25 mouse cellular contexts compared by ENCODE assay signal in genomic region chr17:24481027-24481815, GRCm38 (mm10). TPM values are rescaled to one million over a fixed set of nuclear protein-coding genes. Genes with fewer than 3 reads are reported as not detected.
DNase-seq lines count a peak whose midpoint lies in the region; ATAC-seq lines count a peak whose summit lies in the region.
"Had no signal": no experiment of that assay in that cellular context is flagged by ENCODE, and none has a peak within 500 bp of the region (broad histone marks: within the 10 kb centered on the region; RNA-seq: fewer than 3 reads in every experiment).

No protein-coding gene starts in this region.

- peaks cover 12% of the 10 kb centered on the region for H3K36me3 ChIP-seq in midbrain, embryonic 13.5 days
- peaks cover 19% of the 10 kb centered on the region for H3K36me3 ChIP-seq in midbrain, embryonic 10.5 days

- no peak overlapping the region for H3K4me2 ChIP-seq in midbrain, embryonic 13.5 days (replicated peaks)
- H3K4me2 ChIP-seq: forebrain, embryonic 13.5 days; heart, embryonic 13.5 days; hindbrain, embryonic 14.5 days had no signal

- no peak for ATAC-seq in midbrain, embryonic 13.5 days
- ATAC-seq: forebrain, embryonic 13.5 days; forebrain, embryonic 16.5 days; hindbrain, postnatal 0 days; inflammation-experienced regulatory T-cells, adult 6 months had no signal

- peaks cover 23% of the 10 kb centered on the region for H3K4me1 ChIP-seq in midbrain, embryonic 13.5 days (replicated peaks)
- peaks cover 31% of the 10 kb centered on the region for H3K4me1 ChIP-seq in midbrain, embryonic 10.5 days

- peak; percentile 50 for DNase-seq in adrenal gland, adult 2 months
- DNase-seq in adrenal gland, postnatal 14 days = no peak
- no peak for DNase-seq in midbrain, embryonic 10.5 days (ENCODE audit: low spot score)
- DNase-seq in R1 (ENCODE audit: low read depth, low spot score) = peak; percentile 46
- no peak for DNase-seq in natural killer cell, adult 2 months (ENCODE audit: low spot score in 2 of 2)
- DNase-seq in thymus, postnatal 10 days (ENCODE audit: low spot score in 2 of 2) = no peak
- DNase-seq: adrenal gland, adult 8-10 months; cerebellum, adult 18-20 months; cerebellum, adult 9-10 months; cerebellum, postnatal 14 days; gastrocnemius, postnatal 10 days; gastrocnemius, postnatal 36 days; heart, adult 2 months; heart, postnatal 14 days; heart, postnatal 4 days had no signal

- 94% methylated on average over 20 of the region's 20 CpGs for WGBS in midbrain, embryonic 13.5 days
- 94% methylated on average over 20 of the region's 20 CpGs for WGBS in midbrain, embryonic 10.5 days

- no peak overlapping the region for H3K4me3 ChIP-seq in midbrain, embryonic 13.5 days (replicated peaks)
- no peak overlapping the region for H3K4me3 ChIP-seq in midbrain, embryonic 10.5 days
- H3K4me3 ChIP-seq: forebrain, embryonic 10.5 days; forebrain, embryonic 13.5 days; heart, adult 2 months; heart, embryonic 13.5 days had no signal

- no peaks in the 10 kb centered on the region for H3K9me3 ChIP-seq in midbrain, embryonic 13.5 days
- no peaks in the 10 kb centered on the region for H3K9me3 ChIP-seq in midbrain, embryonic 10.5 days (replicated peaks)
- H3K9me3 ChIP-seq: forebrain, embryonic 10.5 days; forebrain, embryonic 13.5 days; heart, embryonic 13.5 days had no signal

- H3K27me3 ChIP-seq in midbrain, embryonic 13.5 days = no peaks in the 10 kb centered on the region
- no peaks in the 10 kb centered on the region for H3K27me3 ChIP-seq in midbrain, embryonic 10.5 days (ENCODE audit: low read depth, poor library complexity, severe bottlenecking)
- H3K27me3 ChIP-seq: forebrain, embryonic 13.5 days had no signal

- no peak overlapping the region for H3K27ac ChIP-seq in midbrain, embryonic 13.5 days
- H3K27ac ChIP-seq in midbrain, embryonic 10.5 days (replicated peaks) = no peak overlapping the region
- H3K27ac ChIP-seq: forebrain, embryonic 10.5 days; forebrain, embryonic 13.5 days; heart, adult 2 months; heart, embryonic 13.5 days; hindbrain, embryonic 14.5 days; hindbrain, postnatal 0 days had no signal

- H3K9ac ChIP-seq in midbrain, embryonic 13.5 days (replicated peaks) = 0 out of 2 replicates have a peak overlapping the region, but pooled peaks have one; percentile 6
- H3K9ac ChIP-seq: forebrain, embryonic 13.5 days; heart, embryonic 13.5 days; hindbrain, embryonic 14.5 days had no signal

RNA-seq across cellular contexts. Expression of gene Mlst8, which starts 2.3 kb away (rescaled TPM):
- 10 to 100 TPM; 25.6 to 26.0 TPM for total RNA-seq in adrenal gland, adult 2 months (2021)
- polyA plus RNA-seq in adrenal gland, adult 2 months (2012; rRNA removed) = 44.5 and 61.7 TPM in 2 replicates
- total RNA-seq in adrenal gland, postnatal 14 days (2021) = 19.5 and 23.3 TPM in 2 replicates
- polyA plus RNA-seq in midbrain, embryonic 13.5 days (2015; fragmentation: Nextera tagmentation; extraction: Ambion mirVana) = 38.6 and 41.4 TPM in 2 replicates
- 40.2 and 40.9 TPM in 2 replicates for polyA plus RNA-seq in midbrain, embryonic 10.5 days (2016; fragmentation: Nextera tagmentation; extraction: Ambion mirVana)

RNA-seq across cellular contexts. Expression of gene Caskin1, which starts 7.2 kb away (rescaled TPM):
- 10 to 100 TPM; 19.4 to 28.7 TPM for total RNA-seq in adrenal gland, adult 2 months (2021)
- polyA plus RNA-seq in adrenal gland, adult 2 months (2012; rRNA removed) = 47.0 and 47.7 TPM in 2 replicates
- total RNA-seq in adrenal gland, postnatal 14 days (2021) = 14.8 and 16.1 TPM in 2 replicates
- polyA plus RNA-seq in midbrain, embryonic 13.5 days (2015; fragmentation: Nextera tagmentation; extraction: Ambion mirVana) = 24.7 and 29.1 TPM in 2 replicates
- polyA plus RNA-seq in midbrain, embryonic 10.5 days (2016; fragmentation: Nextera tagmentation; extraction: Ambion mirVana) = 6.7 and 8.5 TPM in 2 replicates
- total RNA-seq: granulocyte monocyte progenitor cell, adult 5-6 weeks had no signal

RNA-seq across cellular contexts. Expression of gene Bricd5, which starts 7.5 kb away (rescaled TPM):
- under 1 TPM; 0.38 to 0.69 TPM for total RNA-seq in adrenal gland, adult 2 months (2021)
- 0.57 and 0.67 TPM in 2 replicates for polyA plus RNA-seq in adrenal gland, adult 2 months (2012; rRNA removed)
- total RNA-seq in adrenal gland, postnatal 14 days (2021) = 0.75 TPM in 1 of 2 replicates, not detected in the other
- polyA plus RNA-seq in midbrain, embryonic 13.5 days (2015; fragmentation: Nextera tagmentation; extraction: Ambion mirVana) = not detected in 2 replicates
- polyA plus RNA-seq in midbrain, embryonic 10.5 days (2016; fragmentation: Nextera tagmentation; extraction: Ambion mirVana) = 0.21 and 0.22 TPM in 2 replicates
- total RNA-seq: granulocyte monocyte progenitor cell, adult 5-6 weeks; heart, adult 2 months had no signal
- polyA plus RNA-seq: embryonic facial prominence, embryonic 11.5 days; heart, adult 2 months; inflammation-experienced regulatory T-cells, adult 6 months had no signal

RNA-seq across cellular contexts. Expression of gene Pgp, which starts 11.0 kb away (rescaled TPM):
- total RNA-seq in adrenal gland, adult 2 months (2021) = 100 to 1,000 TPM in 1 of 2 experiments, 10 to 100 TPM in 1; 65.0 to 104 TPM
- polyA plus RNA-seq in adrenal gland, adult 2 months (2012; rRNA removed) = 254 TPM in 2 replicates
- total RNA-seq in adrenal gland, postnatal 14 days (2021) = 55.8 and 59.0 TPM in 2 replicates
- polyA plus RNA-seq in midbrain, embryonic 13.5 days (2015; fragmentation: Nextera tagmentation; extraction: Ambion mirVana) = 48.3 and 54.9 TPM in 2 replicates
- 76.4 and 83.5 TPM in 2 replicates for polyA plus RNA-seq in midbrain, embryonic 10.5 days (2016; fragmentation: Nextera tagmentation; extraction: Ambion mirVana)

RNA-seq across cellular contexts. Expression of gene E4f1, which starts 11.1 kb away (rescaled TPM):
- total RNA-seq in adrenal gland, adult 2 months (2021) = 10 to 100 TPM; 17.0 to 21.8 TPM
- polyA plus RNA-seq in adrenal gland, adult 2 months (2012; rRNA removed) = 57.5 and 59.5 TPM in 2 replicates
- total RNA-seq in adrenal gland, postnatal 14 days (2021) = 16.2 and 19.4 TPM in 2 replicates
- 44.0 and 45.1 TPM in 2 replicates for polyA plus RNA-seq in midbrain, embryonic 13.5 days (2015; fragmentation: Nextera tagmentation; extraction: Ambion mirVana)
- 36.2 and 42.9 TPM in 2 replicates for polyA plus RNA-seq in midbrain, embryonic 10.5 days (2016; fragmentation: Nextera tagmentation; extraction: Ambion mirVana)

Comparison
In these comparisons a context has a peak if more than half of its experiments do, and no peak if none do; other contexts are left out.
1. DNase-seq: peak in adrenal gland, adult 2 months (single experiment) and R1 (single experiment); none in adrenal gland, postnatal 14 days (single experiment), midbrain, embryonic 10.5 days (single experiment), natural killer cell, adult 2 months (0 of 2) and thymus, postnatal 10 days (0 of 2).